Mouse (Mus musculus) kidney, embryonic 14.5 days (tissue): ENCODE measurements around the gene Mcl1. TPM values are rescaled to one million over a fixed set of nuclear protein-coding genes. Genes with fewer than 3 reads are reported as not detected.

Experiments
- ATAC-seq: fragments of 200-750 bp; cut with Nextera tagmentation; 2 replicates; pipeline ENCODE4 v1.8.0; 2017; ENCODE audit warnings: moderate number of reproducible peaks, mild to moderate bottlenecking, moderate TSS enrichment, moderate library complexity; ENCODE audit not compliant: low FRiP score, low TSS enrichment
- H3K27ac ChIP-seq: fragments of 300-500 bp; sonication (generic); 2 replicates; pipeline ENCODE4 v1.5.1; 2014; ENCODE audit warnings: low read depth, mild to moderate bottlenecking, low read length, moderate library complexity, mixed read lengths
- H3K27me3 ChIP-seq: fragments of 300-500 bp; sonication (generic); 2 replicates; pipeline ENCODE4 v1.6.1; 2014; ENCODE audit warnings: mild to moderate bottlenecking, low read length; ENCODE audit not compliant: control insufficient read depth, insufficient read depth
- H3K36me3 ChIP-seq: fragments of 300-500 bp; sonication (generic); 2 replicates; pipeline ENCODE4 v1.6.1; 2014; ENCODE audit warnings: low read length, mixed read lengths; ENCODE audit not compliant: control insufficient read depth, insufficient read depth
- H3K4me1 ChIP-seq: fragments of 300-500 bp; sonication (generic); 2 replicates; pipeline ENCODE4 v1.6.1; 2014; ENCODE audit warnings: low read length, mixed read lengths; ENCODE audit not compliant: control insufficient read depth, insufficient read depth
- H3K4me2 ChIP-seq: fragments of 300-500 bp; sonication (generic); replicated peaks from 2 replicates; pipeline ENCODE4 v1.6.1; 2014; ENCODE audit warnings: low read depth, mild to moderate bottlenecking, low read length
- H3K4me3 ChIP-seq: fragments of 300-500 bp; sonication (generic); 2 replicates; pipeline ENCODE4 v1.5.1; 2014; ENCODE audit warnings: mild to moderate bottlenecking, low read length
- H3K9ac ChIP-seq: fragments of 300-500 bp; sonication (generic); 2 replicates; pipeline ENCODE4 v1.6.1; 2014; ENCODE audit warnings: low read depth, mild to moderate bottlenecking, low read length, moderate library complexity
- H3K9me3 ChIP-seq: fragments of 300-500 bp; sonication (generic); 2 replicates; pipeline ENCODE4 v1.6.1; 2016; ENCODE audit warnings: low read length; ENCODE audit not compliant: control insufficient read depth
- WGBS: fragments of 180-500 bp; shearing (Covaris S2); extraction: QIAGEN DNeasy Blood & Tissue Kit; methylation state at CpG from one replicate; pipeline ENCODE4 v1.1.7; 2014; 5-methylcytosine and 5-hydroxymethylcytosine counted together
- polyA plus RNA-seq: library from polyadenylated mRNA; unstranded; fragments of >200 nt; fragmentation: Nextera tagmentation; extraction: Ambion mirVana; gene quantifications from 2 replicates; pipeline ENCODE4 v1.2.1, GENCODE M21; 2014

Gene Mcl1
- polyA plus RNA-seq, 1 experiment from 2014 or later, result 76.1 TPM

DNA sequence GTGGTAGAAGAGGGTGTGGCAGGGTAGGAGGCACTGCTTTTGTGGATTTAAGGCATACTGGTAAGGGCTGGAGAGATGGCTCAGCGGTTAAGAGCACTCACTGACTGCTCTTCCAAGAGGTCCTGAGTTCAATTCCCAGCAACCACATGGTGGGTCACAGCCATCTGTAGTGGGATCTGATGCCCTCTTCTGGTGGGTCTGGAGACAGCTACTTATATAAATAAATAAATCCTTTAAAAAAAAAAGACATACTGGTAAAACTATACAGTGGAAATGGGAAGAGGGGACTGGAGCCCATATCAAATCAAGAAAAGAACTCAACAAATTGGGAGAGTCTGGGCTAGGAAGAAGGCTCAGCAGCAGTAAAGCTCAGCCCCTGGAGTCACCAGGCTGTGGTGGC lies 18.9 kb upstream of the Mcl1 start:
- ATAC-seq, result no peak
- peaks cover 34% of the 10 kb centered on the region; the same call in 1 of the 2 replicates for H3K36me3 ChIP-seq
- H3K4me2 ChIP-seq, result no peak overlapping the region
- H3K4me1 ChIP-seq, result no peaks in the 10 kb centered on the region
- H3K4me3 ChIP-seq, result no peak overlapping the region
- WGBS, result 92% methylated on average over 1 of the region's 1 CpGs
- H3K27me3 ChIP-seq, result no peaks in the 10 kb centered on the region
- no peak overlapping the region for H3K9ac ChIP-seq
- no peak overlapping the region for H3K27ac ChIP-seq
- H3K9me3 ChIP-seq, result no peaks in the 10 kb centered on the region

DNA sequence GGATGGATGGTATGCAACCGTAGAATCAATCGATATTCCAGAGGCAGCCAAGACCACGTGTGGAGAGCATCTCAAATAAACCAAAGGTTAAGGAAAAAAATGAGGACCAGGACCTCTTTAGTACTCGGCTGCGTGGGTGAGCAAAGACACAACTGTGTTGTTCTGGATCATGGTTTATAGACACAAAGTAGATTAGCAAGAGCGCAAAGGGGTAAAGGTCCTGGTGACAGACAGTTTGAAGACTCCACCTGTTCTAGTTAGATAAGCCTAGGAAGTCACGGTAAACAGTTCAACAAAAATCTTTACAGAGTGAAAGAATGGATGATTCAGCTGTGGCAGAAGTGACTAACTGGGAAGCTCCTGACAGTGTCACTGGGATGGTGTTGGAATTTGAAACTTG lies 15.5 kb upstream of the Mcl1 start:
- Histone ChIP-seq H3K4me1 (no peaks in the 10 kb centered on the region), H3K27ac (no peak overlapping the region), H3K9me3 (no peaks in the 10 kb centered on the region), H3K9ac (no peak overlapping the region), H3K36me3 (peaks cover 6% of the 10 kb centered on the region; the same call in 1 of the 2 replicates), H3K4me3 (no peak overlapping the region), H3K27me3 (no peaks in the 10 kb centered on the region), H3K4me2 (no peak overlapping the region)
- no peak for ATAC-seq
- WGBS, result 73% methylated on average over 7 of the region's 7 CpGs

DNA sequence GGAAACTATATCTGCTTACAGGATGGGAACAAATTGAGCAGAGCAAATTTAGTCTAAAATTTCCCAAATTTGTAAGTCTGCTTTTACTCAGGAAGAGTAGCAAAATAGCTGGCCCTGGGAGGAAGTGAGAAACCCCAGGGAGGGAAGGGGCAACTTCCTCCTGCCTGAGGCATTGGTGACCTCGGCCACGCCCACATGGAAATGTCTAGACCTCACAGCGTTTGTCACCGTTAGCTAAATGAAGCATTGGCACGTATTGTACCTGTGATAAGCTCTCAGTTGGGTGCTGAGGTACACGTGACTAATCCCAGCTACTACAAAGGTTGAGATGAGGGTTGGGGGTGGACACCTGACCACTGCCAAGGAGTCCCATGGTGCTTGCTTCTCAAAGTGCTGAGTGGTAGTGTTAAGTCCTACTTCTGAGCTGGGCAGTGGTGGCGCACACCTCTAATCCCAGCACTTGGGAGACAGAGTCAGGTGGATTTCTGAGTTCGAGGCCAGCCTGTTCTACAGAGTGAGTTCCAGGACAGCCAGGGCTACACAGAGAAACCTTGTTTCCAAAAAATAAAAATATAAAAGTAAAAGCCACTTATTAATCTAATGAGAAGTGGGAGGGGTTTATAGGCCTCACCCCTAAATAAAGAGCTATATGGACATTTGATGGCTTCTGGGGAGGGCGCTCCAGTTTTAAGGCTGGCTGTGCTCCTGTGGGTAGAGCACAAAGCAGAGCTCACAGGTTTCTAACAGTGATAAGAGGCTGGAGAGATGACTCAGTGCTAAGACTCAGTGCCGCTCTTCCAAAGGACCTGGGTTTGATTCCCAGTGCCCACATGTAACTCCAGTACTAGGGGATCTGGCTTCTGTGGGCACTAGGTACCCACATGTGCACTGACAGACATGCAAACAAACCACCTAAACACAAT lies 13.0 kb upstream of the Mcl1 start:
- no peaks in the 10 kb centered on the region for H3K4me1 ChIP-seq
- H3K4me2 ChIP-seq, result no peak overlapping the region
- H3K27ac ChIP-seq, result no peak overlapping the region
- no peak overlapping the region for H3K9ac ChIP-seq
- no peak for ATAC-seq
- no peak overlapping the region for H3K4me3 ChIP-seq
- H3K27me3 ChIP-seq, result no peaks in the 10 kb centered on the region
- H3K36me3 ChIP-seq, result no peaks in the 10 kb centered on the region
- no peaks in the 10 kb centered on the region for H3K9me3 ChIP-seq
- 66% methylated on average over 10 of the region's 10 CpGs for WGBS

DNA sequence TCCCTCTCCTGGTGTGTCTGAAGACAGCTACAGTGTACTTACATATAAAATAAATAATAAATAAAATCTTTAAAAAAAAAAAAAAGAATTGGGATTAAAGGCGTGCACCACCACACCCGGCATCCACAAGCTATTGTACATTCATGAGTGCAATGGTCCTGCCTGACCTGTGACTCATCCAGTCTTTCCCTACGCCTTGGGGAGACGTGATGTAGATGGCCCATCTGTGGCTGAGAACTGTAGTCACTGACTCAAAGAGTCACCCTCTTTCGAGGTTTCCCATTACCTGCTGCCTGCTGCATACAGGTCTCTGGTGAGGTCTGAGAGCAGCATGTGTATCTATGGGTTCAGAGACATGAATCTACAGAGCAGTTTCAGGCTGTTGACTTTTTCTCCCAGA lies 10.6 kb upstream of the Mcl1 start:
- no peaks in the 10 kb centered on the region for H3K9me3 ChIP-seq
- H3K4me1 ChIP-seq, result 0 out of 2 replicates have a peak, but pooled peaks cover 5% of the 10 kb centered on the region
- H3K4me3 ChIP-seq, result no peak overlapping the region
- H3K27ac ChIP-seq, result no peak overlapping the region
- H3K27me3 ChIP-seq, result no peaks in the 10 kb centered on the region
- H3K4me2 ChIP-seq, result no peak overlapping the region
- no peaks in the 10 kb centered on the region for H3K36me3 ChIP-seq
- no peak overlapping the region for H3K9ac ChIP-seq
- ATAC-seq, result no peak
- WGBS, result 94% methylated on average over 5 of the region's 5 CpGs

DNA sequence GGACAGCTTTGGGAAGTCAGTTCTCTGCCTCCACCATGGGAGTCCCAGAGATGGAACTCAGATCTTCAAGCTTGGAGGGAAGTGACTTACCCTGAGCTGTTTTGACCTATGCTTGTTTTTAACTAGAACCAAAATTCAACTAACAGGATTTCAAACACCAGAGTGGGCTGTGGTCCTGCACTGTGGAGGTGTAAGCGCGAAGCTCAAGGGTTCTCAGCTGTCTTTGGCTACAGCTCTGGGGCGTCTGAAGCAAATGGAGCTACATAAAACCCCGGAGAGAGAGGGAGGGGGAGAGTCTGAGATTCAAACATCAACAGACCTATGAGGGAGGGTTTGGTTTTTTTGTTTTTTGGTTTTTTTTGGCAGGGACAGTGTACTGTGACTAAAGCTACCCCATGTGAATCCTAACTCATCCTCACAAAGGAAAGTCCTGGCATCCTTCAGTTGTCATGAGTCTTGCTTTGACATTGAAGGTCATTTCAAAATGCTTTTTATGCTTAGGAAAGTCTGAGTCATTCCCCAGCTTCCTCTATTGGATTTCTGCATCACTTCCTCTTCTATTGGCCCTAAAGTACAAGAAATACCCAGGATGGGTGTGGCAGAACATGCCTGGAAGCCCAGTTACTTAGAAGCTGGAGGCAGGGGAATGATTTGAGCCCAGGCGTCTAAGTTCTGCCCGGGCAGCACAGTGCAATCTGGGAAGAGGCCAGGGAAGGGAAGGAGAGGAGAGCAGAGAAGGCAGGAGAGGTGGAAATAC lies 8.1 kb upstream of the Mcl1 start:
- peaks cover 11% of the 10 kb centered on the region; the same call in 1 of the 2 replicates for H3K4me1 ChIP-seq
- no peaks in the 10 kb centered on the region for H3K27me3 ChIP-seq
- no peaks in the 10 kb centered on the region for H3K9me3 ChIP-seq
- H3K4me3 ChIP-seq, result no peak overlapping the region
- no peak overlapping the region for H3K4me2 ChIP-seq
- peak overlapping the region; percentile 74; the same call in 1 of the 2 replicates for H3K27ac ChIP-seq
- no peaks in the 10 kb centered on the region for H3K36me3 ChIP-seq
- 59% methylated on average over 6 of the region's 6 CpGs for WGBS
- ATAC-seq, result no peak
- no peak overlapping the region for H3K9ac ChIP-seq

DNA sequence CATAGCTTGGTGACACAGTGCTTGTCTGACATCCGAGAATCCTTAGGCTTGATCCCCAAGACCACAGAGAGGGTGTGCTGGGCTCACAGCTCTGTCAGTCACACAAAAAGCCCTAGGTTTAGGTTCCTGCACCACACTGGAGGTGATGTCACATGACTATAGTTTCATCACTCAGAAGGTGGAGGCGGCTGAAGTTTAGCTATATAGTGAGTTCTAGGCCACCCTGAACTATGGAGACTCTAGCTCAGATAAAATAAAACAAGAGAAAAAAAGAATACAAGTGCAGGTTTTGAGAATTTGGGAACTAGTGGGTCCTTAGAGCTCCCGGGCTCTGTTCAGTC lies 7.6 kb upstream of the Mcl1 start:
- Histone ChIP-seq H3K27ac (peak overlapping the region; percentile 74; the same call in 1 of the 2 replicates), H3K9ac (no peak overlapping the region), H3K27me3 (no peaks in the 10 kb centered on the region), H3K36me3 (no peaks in the 10 kb centered on the region), H3K4me1 (peaks cover 11% of the 10 kb centered on the region; the same call in 1 of the 2 replicates), H3K9me3 (no peaks in the 10 kb centered on the region), H3K4me3 (no peak overlapping the region), H3K4me2 (no peak overlapping the region)
- no peak for ATAC-seq
- 82% methylated on average over 3 of the region's 3 CpGs for WGBS

DNA sequence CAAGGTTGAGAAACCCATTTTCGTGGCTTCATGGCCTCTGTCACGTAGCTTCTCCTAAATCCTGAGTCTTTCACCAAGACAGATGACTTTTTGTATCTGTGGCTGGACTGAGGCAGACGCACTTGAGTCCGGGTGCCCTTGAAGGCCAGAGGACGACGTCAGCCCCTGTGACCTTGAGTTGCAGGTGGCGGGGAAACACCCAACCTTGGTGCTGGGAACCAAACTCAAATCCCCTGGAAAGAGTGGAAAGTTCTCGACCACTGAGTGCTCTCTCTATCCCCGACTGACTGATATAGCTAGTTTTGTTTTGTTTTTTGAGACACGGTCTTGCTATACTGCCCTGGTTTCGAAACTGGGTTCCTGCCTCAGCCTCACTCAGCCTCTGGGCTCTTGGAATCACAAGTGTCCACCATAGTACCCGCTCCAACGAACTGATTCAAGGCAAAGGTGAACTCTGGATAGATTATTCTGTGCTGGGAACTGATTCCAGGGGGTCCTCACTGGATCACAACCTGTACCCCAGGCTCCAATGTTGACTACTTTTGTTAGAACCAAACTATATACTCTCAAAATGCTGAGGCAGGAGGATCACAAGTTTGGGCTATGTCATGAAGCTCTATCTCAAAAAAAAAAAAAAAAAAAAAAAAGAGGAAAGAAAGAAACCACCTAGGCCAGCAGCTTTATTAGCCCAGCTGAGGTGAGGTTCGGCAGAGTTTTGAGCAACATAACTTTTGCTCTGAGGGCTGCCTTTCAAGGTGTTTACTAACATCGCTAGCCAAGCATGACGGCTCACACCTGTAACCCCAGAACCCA lies 7.0 kb upstream of the Mcl1 start:
- H3K4me2 ChIP-seq, result no peak overlapping the region
- H3K9me3 ChIP-seq, result no peaks in the 10 kb centered on the region
- peaks cover 11% of the 10 kb centered on the region; the same call in 1 of the 2 replicates for H3K4me1 ChIP-seq
- H3K36me3 ChIP-seq, result no peaks in the 10 kb centered on the region
- 0 out of 2 replicates have a peak overlapping the region, but pooled peaks have one; percentile 74 for H3K27ac ChIP-seq
- WGBS, result 85% methylated on average over 16 of the region's 16 CpGs
- no peak overlapping the region for H3K4me3 ChIP-seq
- H3K27me3 ChIP-seq, result no peaks in the 10 kb centered on the region
- H3K9ac ChIP-seq, result no peak overlapping the region
- no peak for ATAC-seq

DNA sequence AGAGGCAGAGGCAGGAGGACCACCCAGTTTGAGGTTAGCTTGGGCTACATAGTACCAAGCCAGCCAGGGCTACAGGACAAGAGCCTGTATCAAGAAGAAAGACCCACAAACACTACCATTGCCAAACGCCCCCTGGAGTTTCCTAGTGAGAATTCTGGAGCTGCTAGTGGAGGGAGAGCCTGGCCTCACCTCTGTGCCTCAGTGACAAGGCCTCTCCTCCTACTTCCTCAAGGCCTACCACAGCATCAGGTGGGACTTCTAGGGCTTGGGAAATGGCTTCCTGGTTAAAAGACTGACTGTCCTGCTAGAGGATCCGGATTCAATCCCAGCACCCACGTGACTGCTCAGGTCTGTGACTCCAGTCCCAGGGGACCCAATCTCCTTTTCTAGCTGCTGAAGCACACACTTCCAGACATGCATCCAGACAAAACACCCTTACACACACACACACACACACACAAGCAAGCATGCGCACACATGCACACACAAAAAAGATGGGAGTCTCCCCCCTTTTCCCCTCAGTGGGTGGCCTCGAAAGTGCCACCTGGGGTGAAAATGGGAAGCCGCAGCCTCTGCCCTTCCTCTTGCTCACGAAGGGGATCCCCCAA lies 6.3 kb upstream of the Mcl1 start:
- no peaks in the 10 kb centered on the region for H3K27me3 ChIP-seq
- no peak for ATAC-seq
- no peaks in the 10 kb centered on the region for H3K36me3 ChIP-seq
- 65% methylated on average over 7 of the region's 7 CpGs for WGBS
- no peak overlapping the region for H3K9ac ChIP-seq
- no peak overlapping the region for H3K27ac ChIP-seq
- H3K4me1 ChIP-seq, result peaks cover 11% of the 10 kb centered on the region; the same call in 1 of the 2 replicates
- no peak overlapping the region for H3K4me2 ChIP-seq
- H3K9me3 ChIP-seq, result no peaks in the 10 kb centered on the region
- no peak overlapping the region for H3K4me3 ChIP-seq
